Mouse (Mus musculus): ENCODE measurements at regions not wholly inside any gene's neighbourhood (a gene's known extent, or its start where the extent isn't known, plus 50 kb on each side); places are given as distances from the start of the nearest gene placed in this dataset.

- Histone ChIP-seq H3K9me3 (replicated peaks; ENCODE audit: control insufficient read depth, insufficient read depth, low read length, poor library complexity, severe bottlenecking) (no peaks in the 10 kb centered on the region), H3K9ac (ENCODE audit: low read depth, poor library complexity, severe bottlenecking) (no peak overlapping the region), H3K36me3 (ENCODE audit: control insufficient read depth, insufficient read depth, low read length, poor library complexity, severe bottlenecking) (no peaks in the 10 kb centered on the region), H3K27ac (ENCODE audit: insufficient read depth, low read length) (no peak overlapping the region), H3K27me3 (ENCODE audit: control insufficient read depth, insufficient read depth, low read length, poor library complexity, severe bottlenecking) (no peaks in the 10 kb centered on the region), H3K4me1 (ENCODE audit: control insufficient read depth, insufficient read depth, low read length) (no peaks in the 10 kb centered on the region), H3K4me3 (ENCODE audit: low read depth, low read length) (no peak overlapping the region)
- no peak for TF ChIP-seq CTCF (IDR thresholded peaks at IDR 0.05; ENCODE audit: low read depth, low read length)
- TF ChIP-seq POLR2A (IDR thresholded peaks at IDR 0.05; ENCODE audit: insufficient read depth, low read length), result no peak
- no peak for TF ChIP-seq EP300 (IDR thresholded peaks at IDR 0.05; ENCODE audit: insufficient read depth, low read depth, low read length)
These were observed 58.2 kb upstream of the Bmp2k start for GRCm38 (mm10) chr5:96939273-96939672.

- TF ChIP-seq EP300 (IDR thresholded peaks at IDR 0.05; ENCODE audit: insufficient read depth, low read depth, low read length) (no peak), POLR2A (IDR thresholded peaks at IDR 0.05; ENCODE audit: insufficient read depth, low read length) (no peak), CTCF (IDR thresholded peaks at IDR 0.05; ENCODE audit: low read depth, low read length) (no peak)
- H3K9me3 ChIP-seq (replicated peaks; ENCODE audit: control insufficient read depth, insufficient read depth, low read length, poor library complexity, severe bottlenecking), result no peaks in the 10 kb centered on the region
- no peak overlapping the region for H3K9ac ChIP-seq (ENCODE audit: low read depth, poor library complexity, severe bottlenecking)
- H3K27me3 ChIP-seq (ENCODE audit: control insufficient read depth, insufficient read depth, low read length, poor library complexity, severe bottlenecking), result no peaks in the 10 kb centered on the region
- no peaks in the 10 kb centered on the region for H3K4me1 ChIP-seq (ENCODE audit: control insufficient read depth, insufficient read depth, low read length)
- no peaks in the 10 kb centered on the region for H3K36me3 ChIP-seq (ENCODE audit: control insufficient read depth, insufficient read depth, low read length, poor library complexity, severe bottlenecking)
- H3K4me3 ChIP-seq (ENCODE audit: low read depth, low read length), result no peak overlapping the region
- H3K27ac ChIP-seq (ENCODE audit: insufficient read depth, low read length), result no peak overlapping the region
These were observed 57.1 kb upstream of the Bmp2k start for GRCm38 (mm10) chr5:96940170-96941086.

GRCm38 (mm10) chr5:96941087-96941468 is 56.4 kb upstream of the Bmp2k start:
- no peaks in the 10 kb centered on the region for H3K9me3 ChIP-seq (replicated peaks; ENCODE audit: control insufficient read depth, insufficient read depth, low read length, poor library complexity, severe bottlenecking)
- H3K4me1 ChIP-seq (ENCODE audit: control insufficient read depth, insufficient read depth, low read length), result no peaks in the 10 kb centered on the region
- no peak overlapping the region for H3K9ac ChIP-seq (ENCODE audit: low read depth, poor library complexity, severe bottlenecking)
- no peak for TF ChIP-seq EP300 (IDR thresholded peaks at IDR 0.05; ENCODE audit: insufficient read depth, low read depth, low read length)
- no peak for TF ChIP-seq POLR2A (IDR thresholded peaks at IDR 0.05; ENCODE audit: insufficient read depth, low read length)
- no peak for TF ChIP-seq CTCF (IDR thresholded peaks at IDR 0.05; ENCODE audit: low read depth, low read length)
- H3K27me3 ChIP-seq (ENCODE audit: control insufficient read depth, insufficient read depth, low read length, poor library complexity, severe bottlenecking), result no peaks in the 10 kb centered on the region
- H3K4me3 ChIP-seq (ENCODE audit: low read depth, low read length), result no peak overlapping the region
- no peak overlapping the region for H3K27ac ChIP-seq (ENCODE audit: insufficient read depth, low read length)
- no peaks in the 10 kb centered on the region for H3K36me3 ChIP-seq (ENCODE audit: control insufficient read depth, insufficient read depth, low read length, poor library complexity, severe bottlenecking)

- Histone ChIP-seq H3K36me3 (ENCODE audit: control insufficient read depth, insufficient read depth, low read length, poor library complexity, severe bottlenecking) (no peaks in the 10 kb centered on the region), H3K9ac (ENCODE audit: low read depth, poor library complexity, severe bottlenecking) (no peak overlapping the region), H3K4me3 (ENCODE audit: low read depth, low read length) (no peak overlapping the region), H3K9me3 (replicated peaks; ENCODE audit: control insufficient read depth, insufficient read depth, low read length, poor library complexity, severe bottlenecking) (no peaks in the 10 kb centered on the region), H3K27me3 (ENCODE audit: control insufficient read depth, insufficient read depth, low read length, poor library complexity, severe bottlenecking) (no peaks in the 10 kb centered on the region), H3K27ac (ENCODE audit: insufficient read depth, low read length) (no peak overlapping the region), H3K4me1 (ENCODE audit: control insufficient read depth, insufficient read depth, low read length) (no peaks in the 10 kb centered on the region)
- TF ChIP-seq CTCF (IDR thresholded peaks at IDR 0.05; ENCODE audit: low read depth, low read length) (no peak), POLR2A (IDR thresholded peaks at IDR 0.05; ENCODE audit: insufficient read depth, low read length) (no peak), EP300 (IDR thresholded peaks at IDR 0.05; ENCODE audit: insufficient read depth, low read depth, low read length) (no peak)
These were observed 56.0 kb upstream of the Bmp2k start for GRCm38 (mm10) chr5:96941518-96941917.

Data from ES-Bruce4 (cell line).